Mouse (Mus musculus): ENCODE measurements around the gene Hoxc6. TPM values are rescaled to one million over a fixed set of nuclear protein-coding genes. Genes with fewer than 3 reads are reported as not detected.

The Hoxc6 gene
- polyA plus RNA-seq, 1 experiment from 2014 or later, result 10.9 TPM

DNA sequence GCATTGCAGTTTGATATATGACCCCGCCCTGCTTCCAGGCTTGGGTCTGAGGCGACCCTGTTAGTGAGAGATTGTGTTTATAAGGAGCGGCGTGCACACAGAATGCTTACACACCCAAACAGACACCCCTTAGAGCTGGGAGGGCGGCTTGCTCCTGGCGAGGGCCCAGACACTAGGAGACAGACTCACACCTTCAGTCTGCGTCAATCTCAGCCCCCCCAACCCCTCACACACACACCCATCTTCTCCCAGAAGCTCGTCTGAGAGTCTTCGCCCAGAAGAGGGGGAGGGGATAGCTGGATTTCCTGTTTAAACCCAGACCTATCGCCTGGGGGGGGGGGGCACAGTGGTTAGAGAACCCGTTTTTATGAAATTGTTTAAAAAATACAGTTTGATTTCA lies 1.9 kb downstream of the Hoxc6 start:
- Histone ChIP-seq H3K4me2 (ENCODE audit: low read depth, severe bottlenecking) (peak overlapping the region; percentile 78), H3K27ac (replicated peaks; ENCODE audit: low read depth, low read length) (peak overlapping the region; percentile 90), H3K36me3 (ENCODE audit: control insufficient read depth, insufficient read depth, low read length) (no peaks in the 10 kb centered on the region), H3K27me3 (ENCODE audit: control insufficient read depth, insufficient read depth, low read length) (peaks cover 57% of the 10 kb centered on the region), H3K9me3 (ENCODE audit: control insufficient read depth, low read length) (no peaks in the 10 kb centered on the region), H3K4me3 (ENCODE audit: low read depth, low read length) (peak overlapping the region; percentile 41), H3K4me1 (ENCODE audit: control insufficient read depth, insufficient read depth, low read length) (peaks cover 73% of the 10 kb centered on the region), H3K9ac (ENCODE audit: low read length) (peak overlapping the region; percentile 61)
- 0% methylated on average over 10 of the region's 11 CpGs for WGBS
- ATAC-seq (ENCODE audit: insufficient number of reproducible peaks, low FRiP score, low TSS enrichment, low read depth) (peak; percentile 42), DNase-seq (ENCODE audit: low spot score) (peak; percentile 72)

DNA sequence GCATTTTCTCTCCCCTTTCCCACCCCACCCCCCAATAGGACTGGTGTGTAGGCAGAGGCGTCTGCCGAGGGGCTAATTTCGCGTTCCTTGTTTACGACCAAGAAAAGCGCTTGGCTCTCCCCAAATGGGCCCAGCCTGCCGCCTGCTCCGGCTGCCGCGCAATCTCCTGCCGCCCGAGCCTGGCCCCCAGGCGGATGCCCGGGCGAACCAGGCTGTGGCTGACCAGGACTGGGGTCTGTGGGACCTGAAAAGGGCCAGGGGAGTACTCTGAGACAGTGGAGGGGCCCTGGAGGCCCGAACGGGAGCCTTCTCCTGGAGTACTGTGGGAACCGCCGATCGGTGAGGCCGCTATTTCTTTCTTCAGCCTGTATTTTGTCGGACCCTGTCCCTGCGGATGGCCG lies 2.4 kb downstream of the Hoxc6 start:
- H3K4me3 ChIP-seq (ENCODE audit: low read depth, low read length), result peak overlapping the region; percentile 41
- H3K9me3 ChIP-seq (ENCODE audit: control insufficient read depth, low read length), result no peaks in the 10 kb centered on the region
- peak overlapping the region; percentile 84 for H3K9ac ChIP-seq (ENCODE audit: low read length)
- DNase-seq (ENCODE audit: low spot score) (peak; percentile 74), ATAC-seq (ENCODE audit: insufficient number of reproducible peaks, low FRiP score, low TSS enrichment, low read depth) (no peak)
- 0% methylated on average over 24 of the region's 24 CpGs for WGBS
- H3K36me3 ChIP-seq (ENCODE audit: control insufficient read depth, insufficient read depth, low read length), result no peaks in the 10 kb centered on the region
- peaks cover 79% of the 10 kb centered on the region for H3K4me1 ChIP-seq (ENCODE audit: control insufficient read depth, insufficient read depth, low read length)
- H3K27me3 ChIP-seq (ENCODE audit: control insufficient read depth, insufficient read depth, low read length), result peaks cover 52% of the 10 kb centered on the region
- peak overlapping the region; percentile 90 for H3K27ac ChIP-seq (replicated peaks; ENCODE audit: low read depth, low read length)
- peak overlapping the region; percentile 78 for H3K4me2 ChIP-seq (ENCODE audit: low read depth, severe bottlenecking)

GRCm38 (mm10) chr15:103001370-103001769 lies 3.3 kb downstream of the Hoxc6 start:
- Histone ChIP-seq H3K9me3 (ENCODE audit: control insufficient read depth, low read length) (no peaks in the 10 kb centered on the region), H3K4me2 (ENCODE audit: low read depth, severe bottlenecking) (peak overlapping the region; percentile 78), H3K4me3 (ENCODE audit: low read depth, low read length) (peak overlapping the region; percentile 41; the same call in 1 of the 2 replicates), H3K9ac (ENCODE audit: low read length) (peak overlapping the region; percentile 84; the same call in 1 of the 2 replicates), H3K27me3 (ENCODE audit: control insufficient read depth, insufficient read depth, low read length) (peaks cover 46% of the 10 kb centered on the region), H3K36me3 (ENCODE audit: control insufficient read depth, insufficient read depth, low read length) (no peaks in the 10 kb centered on the region), H3K27ac (replicated peaks; ENCODE audit: low read depth, low read length) (no peak overlapping the region), H3K4me1 (ENCODE audit: control insufficient read depth, insufficient read depth, low read length) (peaks cover 78% of the 10 kb centered on the region)
- DNase-seq (ENCODE audit: low spot score) (no peak), ATAC-seq (ENCODE audit: insufficient number of reproducible peaks, low FRiP score, low TSS enrichment, low read depth) (no peak)
- 23% methylated on average over 2 of the region's 2 CpGs for WGBS

- Histone ChIP-seq H3K36me3 (ENCODE audit: control insufficient read depth, insufficient read depth, low read length) (no peaks in the 10 kb centered on the region), H3K9me3 (ENCODE audit: control insufficient read depth, low read length) (no peaks in the 10 kb centered on the region), H3K27ac (replicated peaks; ENCODE audit: low read depth, low read length) (no peak overlapping the region), H3K4me1 (ENCODE audit: control insufficient read depth, insufficient read depth, low read length) (peaks cover 80% of the 10 kb centered on the region), H3K27me3 (ENCODE audit: control insufficient read depth, insufficient read depth, low read length) (peaks cover 46% of the 10 kb centered on the region), H3K4me2 (ENCODE audit: low read depth, severe bottlenecking) (peak overlapping the region; percentile 78), H3K4me3 (ENCODE audit: low read depth, low read length) (no peak overlapping the region), H3K9ac (ENCODE audit: low read length) (peak overlapping the region; percentile 34; the same call in 1 of the 2 replicates)
- WGBS, result 12% methylated on average over 4 of the region's 4 CpGs
- ATAC-seq (ENCODE audit: insufficient number of reproducible peaks, low FRiP score, low TSS enrichment, low read depth) (no peak), DNase-seq (ENCODE audit: low spot score) (no peak)
Observed at GRCm38 (mm10) chr15:103002156-103002555, 4.1 kb downstream of the Hoxc6 start.

GRCm38 (mm10) chr15:103002821-103003448 lies 4.9 kb downstream of the Hoxc6 start:
- DNase-seq (ENCODE audit: low spot score), result no peak
- peak overlapping the region; percentile 78 for H3K4me2 ChIP-seq (ENCODE audit: low read depth, severe bottlenecking)

DNA sequence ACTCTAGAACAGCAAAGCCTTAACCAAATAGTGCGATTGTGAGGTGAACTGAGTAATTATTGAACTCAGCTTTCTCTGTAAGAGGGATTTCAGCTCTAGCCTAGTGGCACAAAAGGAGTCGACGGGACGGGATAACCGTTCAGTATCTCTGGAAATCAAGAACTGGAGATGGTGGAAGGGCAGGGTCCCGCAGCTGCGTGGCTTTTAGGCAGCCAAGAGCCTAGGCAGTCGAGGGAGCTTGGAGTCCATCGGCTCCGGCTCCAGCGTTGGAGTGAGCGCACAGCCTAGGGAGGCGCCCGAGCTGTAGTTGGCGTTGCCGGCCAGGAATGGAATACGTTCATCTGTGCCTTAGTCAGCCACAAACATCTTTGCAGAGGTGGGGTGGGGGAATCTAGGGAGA lies 7.3 kb downstream of the Hoxc6 start:
- Histone ChIP-seq H3K9me3 (ENCODE audit: control insufficient read depth, low read length) (no peaks in the 10 kb centered on the region), H3K27ac (replicated peaks; ENCODE audit: low read depth, low read length) (peak overlapping the region; percentile 70), H3K9ac (ENCODE audit: low read length) (peak overlapping the region; percentile 57), H3K27me3 (ENCODE audit: control insufficient read depth, insufficient read depth, low read length) (peaks cover 52% of the 10 kb centered on the region), H3K4me1 (ENCODE audit: control insufficient read depth, insufficient read depth, low read length) (peaks cover 72% of the 10 kb centered on the region), H3K4me3 (ENCODE audit: low read depth, low read length) (0 out of 2 replicates have a peak overlapping the region, but pooled peaks have one; percentile 8), H3K4me2 (ENCODE audit: low read depth, severe bottlenecking) (peak overlapping the region; percentile 44), H3K36me3 (ENCODE audit: control insufficient read depth, insufficient read depth, low read length) (no peaks in the 10 kb centered on the region)
- DNase-seq (ENCODE audit: low spot score) (peak; percentile 72), ATAC-seq (ENCODE audit: insufficient number of reproducible peaks, low FRiP score, low TSS enrichment, low read depth) (no peak)
- under 1% methylated on average over 17 of the region's 17 CpGs for WGBS

More at GRCm38 (mm10) chr15:103002821-103003448, 4.9 kb downstream of the Hoxc6 start:
- Histone ChIP-seq H3K36me3 (ENCODE audit: control insufficient read depth, insufficient read depth, low read length) (no peaks in the 10 kb centered on the region), H3K9me3 (ENCODE audit: control insufficient read depth, low read length) (no peaks in the 10 kb centered on the region), H3K27ac (replicated peaks; ENCODE audit: low read depth, low read length) (no peak overlapping the region), H3K27me3 (ENCODE audit: control insufficient read depth, insufficient read depth, low read length) (peaks cover 44% of the 10 kb centered on the region), H3K4me3 (ENCODE audit: low read depth, low read length) (no peak overlapping the region), H3K4me1 (ENCODE audit: control insufficient read depth, insufficient read depth, low read length) (peaks cover 77% of the 10 kb centered on the region), H3K9ac (ENCODE audit: low read length) (no peak overlapping the region; the same call in 1 of the 2 replicates)
- WGBS, result 5% methylated on average over 13 of the region's 13 CpGs
- ATAC-seq (ENCODE audit: insufficient number of reproducible peaks, low FRiP score, low TSS enrichment, low read depth), result no peak

GRCm38 (mm10) chr15:103005797-103006196 lies 7.7 kb downstream of the Hoxc6 start:
- Histone ChIP-seq H3K4me1 (ENCODE audit: control insufficient read depth, insufficient read depth, low read length) (peaks cover 73% of the 10 kb centered on the region), H3K36me3 (ENCODE audit: control insufficient read depth, insufficient read depth, low read length) (no peaks in the 10 kb centered on the region), H3K4me3 (ENCODE audit: low read depth, low read length) (no peak overlapping the region), H3K27ac (replicated peaks; ENCODE audit: low read depth, low read length) (peak overlapping the region; percentile 70), H3K9ac (ENCODE audit: low read length) (peak overlapping the region; percentile 57), H3K4me2 (ENCODE audit: low read depth, severe bottlenecking) (peak overlapping the region; percentile 44), H3K27me3 (ENCODE audit: control insufficient read depth, insufficient read depth, low read length) (peaks cover 53% of the 10 kb centered on the region), H3K9me3 (ENCODE audit: control insufficient read depth, low read length) (no peaks in the 10 kb centered on the region)
- ATAC-seq (ENCODE audit: insufficient number of reproducible peaks, low FRiP score, low TSS enrichment, low read depth) (no peak), DNase-seq (ENCODE audit: low spot score) (no peak)
- WGBS, result 2% methylated on average over 5 of the region's 5 CpGs

GRCm38 (mm10) chr15:103006326-103006725 lies 8.3 kb downstream of the Hoxc6 start:
- Histone ChIP-seq H3K4me1 (ENCODE audit: control insufficient read depth, insufficient read depth, low read length) (peaks cover 73% of the 10 kb centered on the region), H3K9ac (ENCODE audit: low read length) (no peak overlapping the region)
- 3% methylated on average over 1 of the region's 1 CpGs for WGBS

More at GRCm38 (mm10) chr15:103006326-103006725, 8.3 kb downstream of the Hoxc6 start:
- Histone ChIP-seq H3K9me3 (ENCODE audit: control insufficient read depth, low read length) (no peaks in the 10 kb centered on the region), H3K4me3 (ENCODE audit: low read depth, low read length) (no peak overlapping the region), H3K4me2 (ENCODE audit: low read depth, severe bottlenecking) (no peak overlapping the region; the same call in 1 of the 2 replicates), H3K36me3 (ENCODE audit: control insufficient read depth, insufficient read depth, low read length) (no peaks in the 10 kb centered on the region), H3K27ac (replicated peaks; ENCODE audit: low read depth, low read length) (peak overlapping the region; percentile 70), H3K27me3 (ENCODE audit: control insufficient read depth, insufficient read depth, low read length) (peaks cover 57% of the 10 kb centered on the region)
- DNase-seq (ENCODE audit: low spot score) (no peak), ATAC-seq (ENCODE audit: insufficient number of reproducible peaks, low FRiP score, low TSS enrichment, low read depth) (no peak)

All from limb, embryonic 11.5 days (tissue).